Mouse (Mus musculus) layer of hippocampus, adult 9-11 months (tissue): ENCODE data around the gene Cyp2d10.

Source experiments
- DNase-seq: peaks from one replicate; pipeline ENCODE4 v3.0.0; 2022

Gene Cyp2d10

GRCm38 (mm10) chr15:82354126-82354945, 52.7 kb downstream of the Cyp2d10 start, which contains the start of gene Ndufa6:
Ndufa6 (minus strand) TSS chr15:82354322.
- DNase-seq = peak; percentile 98

GRCm38 (mm10) chr15:82353745-82354113, 53.3 kb downstream of the Cyp2d10 start:
- DNase-seq = no peak

- DNase-seq = no peak
Observed at GRCm38 (mm10) chr15:82353078-82353744, 53.8 kb downstream of the Cyp2d10 start.
